Mouse (Mus musculus): ENCODE results near the gene Loxl1. TPM values are rescaled to one million over a fixed set of nuclear protein-coding genes. Genes with fewer than 3 reads are reported as not detected.
A peak's percentile ranks its signal among the peaks of the same experiment; 100 is the strongest.
"Not testable (repeated sequence)": the region's sequence is repeated elsewhere in the genome, so short reads cannot be mapped to it uniquely, and the experiment has no call there.

Gene Loxl1
- polyA plus RNA-seq, 1 experiment from 2014 or later = 36.8 TPM

DNA sequence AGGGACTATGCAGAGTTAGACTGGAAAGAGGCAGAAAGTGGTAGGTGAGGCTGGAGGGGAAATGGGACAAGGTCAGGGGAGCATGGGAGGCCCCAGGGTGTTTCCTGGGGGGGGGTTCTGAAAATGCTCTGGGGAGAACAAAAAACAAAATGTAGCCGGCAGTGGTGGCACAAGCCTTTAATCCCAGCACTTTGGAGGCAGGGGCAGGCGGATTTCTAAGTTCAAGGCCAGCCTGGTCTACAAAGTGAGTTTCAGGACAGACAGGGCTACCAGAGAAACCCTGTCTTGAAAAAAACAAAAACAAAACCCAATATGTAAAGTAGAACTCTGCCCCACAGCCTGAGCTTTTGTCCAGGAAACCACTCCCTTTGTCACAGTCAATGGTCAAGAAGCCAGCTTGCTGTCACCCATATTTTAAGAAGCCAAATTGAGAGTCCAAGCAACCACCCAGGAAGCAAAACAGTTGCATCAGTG, 40.9 kb downstream of the Loxl1 start:
- no peak overlapping the region for H3K27ac ChIP-seq (ENCODE audit: low read depth, low read length)
- H3K9ac ChIP-seq (ENCODE audit: low read depth, low read length) = no peak overlapping the region
- no peaks in the 10 kb centered on the region for H3K36me3 ChIP-seq (ENCODE audit: control insufficient read depth, insufficient read depth, low read length)
- no peaks in the 10 kb centered on the region for H3K27me3 ChIP-seq (ENCODE audit: control insufficient read depth, insufficient read depth, low read length)
- H3K4me3 ChIP-seq (ENCODE audit: low read depth, low read length) = no peak overlapping the region
- H3K4me2 ChIP-seq = no peak overlapping the region
- no peaks in the 10 kb centered on the region for H3K9me3 ChIP-seq (replicated peaks; ENCODE audit: control insufficient read depth, low read length)
- ATAC-seq (replicated peaks; ENCODE audit: insufficient number of reproducible peaks, low FRiP score, low TSS enrichment) = no peak
- WGBS (ENCODE audit: insufficient replicate concordance) = 69% methylated on average over 2 of the region's 2 CpGs
- H3K4me1 ChIP-seq (ENCODE audit: control insufficient read depth, insufficient read depth, low read length) = peaks cover 17% of the 10 kb centered on the region

DNA sequence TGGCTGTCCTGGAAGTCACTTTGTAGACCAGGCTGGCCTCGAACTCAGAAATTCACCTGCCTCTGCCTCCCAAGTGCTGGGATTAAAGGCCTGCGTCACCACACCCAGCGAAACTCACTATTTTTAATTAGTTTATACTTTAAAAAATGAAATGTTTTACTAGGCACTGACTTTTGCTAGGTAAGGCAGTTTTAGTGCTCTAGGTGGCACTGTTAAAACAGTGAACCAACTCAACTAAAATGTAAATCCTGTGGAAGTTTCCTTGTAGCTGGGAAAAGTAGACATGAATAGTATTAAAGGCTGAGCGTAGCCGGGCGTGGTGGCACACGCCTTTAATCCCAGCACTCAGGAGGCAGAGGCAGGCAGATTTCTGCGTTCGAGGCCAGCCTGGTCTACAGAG, 41.4 kb downstream of the Loxl1 start:
- H3K27me3 ChIP-seq (ENCODE audit: control insufficient read depth, insufficient read depth, low read length); ATAC-seq (replicated peaks; ENCODE audit: insufficient number of reproducible peaks, low FRiP score, low TSS enrichment); H3K4me3 ChIP-seq (ENCODE audit: low read depth, low read length); H3K9ac ChIP-seq (ENCODE audit: low read depth, low read length); H3K36me3 ChIP-seq (ENCODE audit: control insufficient read depth, insufficient read depth, low read length); H3K27ac ChIP-seq (ENCODE audit: low read depth, low read length); H3K9me3 ChIP-seq (replicated peaks; ENCODE audit: control insufficient read depth, low read length); H3K4me2 ChIP-seq: not testable (repeated sequence)
- H3K4me1 ChIP-seq (ENCODE audit: control insufficient read depth, insufficient read depth, low read length) = peaks cover 22% of the 10 kb centered on the region
- WGBS (ENCODE audit: insufficient replicate concordance) = 88% methylated on average over 9 of the region's 9 CpGs

GRCm38 (mm10) chr9:58271109-58271508, 41.9 kb downstream of the Loxl1 start:
- Histone ChIP-seq H3K9ac (ENCODE audit: low read depth, low read length) (no peak overlapping the region), H3K36me3 (ENCODE audit: control insufficient read depth, insufficient read depth, low read length) (no peaks in the 10 kb centered on the region), H3K4me1 (ENCODE audit: control insufficient read depth, insufficient read depth, low read length) (peaks cover 27% of the 10 kb centered on the region), H3K27ac (ENCODE audit: low read depth, low read length) (no peak overlapping the region), H3K4me2 (no peak overlapping the region), H3K4me3 (ENCODE audit: low read depth, low read length) (no peak overlapping the region), H3K27me3 (ENCODE audit: control insufficient read depth, insufficient read depth, low read length) (no peaks in the 10 kb centered on the region), H3K9me3 (replicated peaks; ENCODE audit: control insufficient read depth, low read length) (no peaks in the 10 kb centered on the region)
- no peak for ATAC-seq (replicated peaks; ENCODE audit: insufficient number of reproducible peaks, low FRiP score, low TSS enrichment)
- WGBS (ENCODE audit: insufficient replicate concordance) = 74% methylated on average over 3 of the region's 3 CpGs

DNA sequence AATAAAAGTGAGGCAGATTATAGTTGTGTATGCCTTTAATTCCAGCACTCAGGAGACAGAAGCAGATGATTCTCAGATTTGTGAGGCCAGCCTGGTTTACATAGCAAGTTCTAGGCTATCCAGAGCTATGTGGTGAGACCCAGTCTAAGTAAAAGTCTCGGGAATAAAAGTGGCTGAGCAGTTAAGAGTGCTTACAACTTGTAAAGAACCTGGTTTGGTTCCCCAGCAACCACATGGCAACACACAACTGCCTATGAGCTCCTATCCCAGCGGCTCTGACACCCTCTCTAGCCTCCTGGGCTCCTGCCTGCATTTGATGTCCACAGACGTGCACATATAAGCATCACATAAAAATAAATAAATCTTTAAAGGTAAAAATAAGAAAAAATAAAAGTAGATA, 42.9 kb downstream of the Loxl1 start:
- no peak for ATAC-seq (replicated peaks; ENCODE audit: insufficient number of reproducible peaks, low FRiP score, low TSS enrichment)
- Histone ChIP-seq H3K4me1 (ENCODE audit: control insufficient read depth, insufficient read depth, low read length) (peaks cover 19% of the 10 kb centered on the region), H3K27me3 (ENCODE audit: control insufficient read depth, insufficient read depth, low read length) (no peaks in the 10 kb centered on the region), H3K27ac (ENCODE audit: low read depth, low read length) (no peak overlapping the region), H3K9me3 (replicated peaks; ENCODE audit: control insufficient read depth, low read length) (no peaks in the 10 kb centered on the region), H3K4me3 (ENCODE audit: low read depth, low read length) (no peak overlapping the region), H3K4me2 (no peak overlapping the region), H3K36me3 (ENCODE audit: control insufficient read depth, insufficient read depth, low read length) (no peaks in the 10 kb centered on the region), H3K9ac (ENCODE audit: low read depth, low read length) (no peak overlapping the region)
- 41% methylated on average over 3 of the region's 3 CpGs for WGBS (ENCODE audit: insufficient replicate concordance)

- H3K4me3 ChIP-seq (ENCODE audit: low read depth, low read length) = no peak overlapping the region
- no peak overlapping the region for H3K4me2 ChIP-seq
- WGBS (ENCODE audit: insufficient replicate concordance) = 51% methylated on average over 12 of the region's 12 CpGs
- no peak overlapping the region for H3K27ac ChIP-seq (ENCODE audit: low read depth, low read length)
- H3K9ac ChIP-seq (ENCODE audit: low read depth, low read length) = no peak overlapping the region
- no peak for ATAC-seq (replicated peaks; ENCODE audit: insufficient number of reproducible peaks, low FRiP score, low TSS enrichment)
- H3K4me1 ChIP-seq (ENCODE audit: control insufficient read depth, insufficient read depth, low read length) = peaks cover 9% of the 10 kb centered on the region
- no peaks in the 10 kb centered on the region for H3K36me3 ChIP-seq (ENCODE audit: control insufficient read depth, insufficient read depth, low read length)
- no peaks in the 10 kb centered on the region for H3K9me3 ChIP-seq (replicated peaks; ENCODE audit: control insufficient read depth, low read length)
- no peaks in the 10 kb centered on the region for H3K27me3 ChIP-seq (ENCODE audit: control insufficient read depth, insufficient read depth, low read length)
Measured at GRCm38 (mm10) chr9:58268384-58269313, 44.3 kb downstream of the Loxl1 start.

- WGBS (ENCODE audit: insufficient replicate concordance) = 73% methylated on average over 3 of the region's 3 CpGs
- Histone ChIP-seq H3K36me3 (ENCODE audit: control insufficient read depth, insufficient read depth, low read length) (peaks cover 3% of the 10 kb centered on the region; the same call in 1 of the 2 replicates), H3K9ac (ENCODE audit: low read depth, low read length) (peak overlapping the region; percentile 46; the same call in 1 of the 2 replicates), H3K27me3 (ENCODE audit: control insufficient read depth, insufficient read depth, low read length) (no peaks in the 10 kb centered on the region), H3K4me3 (ENCODE audit: low read depth, low read length) (no peak overlapping the region), H3K4me2 (0 out of 2 replicates have a peak overlapping the region, but pooled peaks have one; percentile 14), H3K27ac (ENCODE audit: low read depth, low read length) (peak overlapping the region; percentile 64), H3K9me3 (replicated peaks; ENCODE audit: control insufficient read depth, low read length) (no peaks in the 10 kb centered on the region), H3K4me1 (ENCODE audit: control insufficient read depth, insufficient read depth, low read length) (peaks cover 9% of the 10 kb centered on the region)
- no peak for ATAC-seq (replicated peaks; ENCODE audit: insufficient number of reproducible peaks, low FRiP score, low TSS enrichment)
Measured at GRCm38 (mm10) chr9:58267046-58267445, 45.9 kb downstream of the Loxl1 start.

DNA sequence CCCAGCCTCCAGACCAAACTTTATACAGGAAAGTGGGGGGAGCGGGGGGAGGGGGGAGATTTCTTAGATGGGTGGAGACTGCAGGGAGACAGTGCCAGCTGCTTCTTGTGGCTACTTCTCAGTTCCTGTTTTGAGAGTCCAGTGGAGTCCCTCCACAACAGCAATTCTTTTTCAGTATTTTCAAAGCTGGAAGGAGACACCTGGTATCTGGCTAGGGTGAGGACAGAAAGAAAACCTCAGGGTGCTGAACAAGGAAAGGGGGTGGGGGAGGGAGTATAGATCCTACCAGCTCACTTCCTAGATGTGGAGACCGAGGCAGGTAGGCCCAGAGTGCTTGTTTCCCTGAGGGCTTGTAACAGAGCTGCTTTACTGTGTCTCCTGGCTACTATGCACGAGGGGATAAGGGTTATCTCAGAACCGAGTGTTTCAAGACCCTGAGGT, 46.4 kb downstream of the Loxl1 start:
- H3K4me3 ChIP-seq (ENCODE audit: low read depth, low read length) = no peak overlapping the region
- H3K27ac ChIP-seq (ENCODE audit: low read depth, low read length) = peak overlapping the region; percentile 64
- H3K9ac ChIP-seq (ENCODE audit: low read depth, low read length) = peak overlapping the region; percentile 46; the same call in 1 of the 2 replicates
- peaks cover 9% of the 10 kb centered on the region for H3K4me1 ChIP-seq (ENCODE audit: control insufficient read depth, insufficient read depth, low read length)
- H3K4me2 ChIP-seq = 0 out of 2 replicates have a peak overlapping the region, but pooled peaks have one; percentile 14
- no peaks in the 10 kb centered on the region for H3K27me3 ChIP-seq (ENCODE audit: control insufficient read depth, insufficient read depth, low read length)
- ATAC-seq (replicated peaks; ENCODE audit: insufficient number of reproducible peaks, low FRiP score, low TSS enrichment) = no peak
- 23% methylated on average over 4 of the region's 4 CpGs for WGBS (ENCODE audit: insufficient replicate concordance)
- peaks cover 8% of the 10 kb centered on the region for H3K36me3 ChIP-seq (ENCODE audit: control insufficient read depth, insufficient read depth, low read length)
- H3K9me3 ChIP-seq (replicated peaks; ENCODE audit: control insufficient read depth, low read length) = no peaks in the 10 kb centered on the region

DNA sequence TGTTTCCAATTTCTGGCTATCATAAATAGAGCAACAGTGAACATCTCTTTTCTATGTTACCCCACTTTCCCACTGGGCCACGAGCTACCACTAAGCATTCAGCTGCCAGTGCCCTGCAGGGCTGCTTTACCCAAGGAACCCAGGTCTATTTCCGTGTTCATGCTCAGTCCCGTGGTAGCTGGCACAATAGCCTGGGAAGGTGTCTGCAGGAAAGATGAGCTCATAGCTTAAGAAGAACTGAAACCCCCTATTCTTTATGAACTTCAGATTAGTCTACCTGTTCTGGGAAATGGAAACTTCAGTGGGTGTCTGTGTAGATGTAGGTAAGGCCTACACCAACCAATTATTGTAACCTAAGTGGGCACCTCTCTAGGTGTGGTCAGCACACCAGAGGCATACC, 47.6 kb downstream of the Loxl1 start:
- ATAC-seq (replicated peaks; ENCODE audit: insufficient number of reproducible peaks, low FRiP score, low TSS enrichment) = no peak
- peaks cover 9% of the 10 kb centered on the region for H3K4me1 ChIP-seq (ENCODE audit: control insufficient read depth, insufficient read depth, low read length)
- H3K4me2 ChIP-seq = no peak overlapping the region
- 76% methylated on average over 3 of the region's 3 CpGs for WGBS (ENCODE audit: insufficient replicate concordance)
- no peak overlapping the region for H3K9ac ChIP-seq (ENCODE audit: low read depth, low read length)
- no peaks in the 10 kb centered on the region for H3K9me3 ChIP-seq (replicated peaks; ENCODE audit: control insufficient read depth, low read length)
- H3K4me3 ChIP-seq (ENCODE audit: low read depth, low read length) = no peak overlapping the region
- H3K27ac ChIP-seq (ENCODE audit: low read depth, low read length) = no peak overlapping the region
- no peaks in the 10 kb centered on the region for H3K27me3 ChIP-seq (ENCODE audit: control insufficient read depth, insufficient read depth, low read length)
- peaks cover 11% of the 10 kb centered on the region for H3K36me3 ChIP-seq (ENCODE audit: control insufficient read depth, insufficient read depth, low read length)

Measured in heart, embryonic 11.5 days (tissue).